Mouse (Mus musculus): ENCODE data around the gene Hnrnpul1.

- TF ChIP-seq CTCF (IDR thresholded peaks at IDR 0.05; ENCODE audit: control insufficient read depth, insufficient read depth, insufficient replicate concordance, low read depth, low read length) = no peak
- peak; percentile 24; the same call in 1 of the 2 replicates for TF ChIP-seq POLR2A (IDR thresholded peaks at IDR 0.05; ENCODE audit: control insufficient read depth, low read depth, low read length)
Measured at GRCm38 (mm10) chr7:25674297-25674696, 80.3 kb downstream of the Hnrnpul1 start.

Data from testis, adult 2 months (tissue).